Mouse (Mus musculus): ENCODE data around the gene Rnf223. TPM values are rescaled to one million over a fixed set of nuclear protein-coding genes. Genes with fewer than 3 reads are reported as not detected.

The Rnf223 gene
- polyA plus RNA-seq, 1 experiment, result 0.26 TPM

DNA sequence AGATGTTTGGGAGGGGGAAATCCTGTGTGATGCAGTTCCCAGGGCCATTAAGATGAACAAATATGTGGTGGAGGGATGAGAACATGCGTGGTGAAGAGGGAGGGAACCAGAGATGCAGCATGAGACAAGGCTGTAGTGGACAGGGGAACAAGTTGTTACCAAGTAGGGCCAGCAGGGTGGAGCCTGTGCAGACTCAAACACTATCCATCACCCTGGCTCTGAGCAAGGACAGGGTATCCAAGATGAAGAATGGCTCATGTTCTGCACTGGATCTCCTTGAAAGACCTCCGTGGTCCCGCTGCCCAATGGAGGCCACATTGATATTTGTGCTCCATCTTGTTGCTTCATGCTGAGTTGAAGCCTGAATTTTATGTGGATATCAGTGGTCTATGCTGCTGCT, 24.5 kb downstream of the Rnf223 start:
- no peaks in the 10 kb centered on the region for H3K27me3 ChIP-seq (ENCODE audit: control insufficient read depth, insufficient read depth, insufficient read length)
- H3K4me3 ChIP-seq, result no peak overlapping the region
- H3ac ChIP-seq (ENCODE audit: control insufficient read depth, insufficient read length), result no peak overlapping the region
- no peak for TF ChIP-seq E2F4 (IDR thresholded peaks at IDR 0.05; ENCODE audit: insufficient read depth)
- no peak for TF ChIP-seq SRF (IDR thresholded peaks at IDR 0.05; ENCODE audit: control insufficient read depth, insufficient read length, low read depth)
- TF ChIP-seq MAX (IDR thresholded peaks at IDR 0.05; ENCODE audit: low read depth), result no peak
- no peak for TF ChIP-seq MYOG (IDR thresholded peaks at IDR 0.05; ENCODE audit: control insufficient read depth in 1 of 3, insufficient read depth in 1 of 3, insufficient read length in 2 of 3, low read depth in 2 of 3)
- no peak for TF ChIP-seq POLR2AphosphoS2 (IDR thresholded peaks at IDR 0.05; ENCODE audit: insufficient read length, low read depth)
- TF ChIP-seq USF1 (IDR thresholded peaks at IDR 0.05; ENCODE audit: low read depth), result no peak
- H3K79me2 ChIP-seq (ENCODE audit: control insufficient read depth, insufficient read depth), result no peaks in the 10 kb centered on the region
- H3K36me3 ChIP-seq (ENCODE audit: control insufficient read depth, insufficient read depth), result no peaks in the 10 kb centered on the region
- H3K4me2 ChIP-seq (ENCODE audit: low read depth), result no peak overlapping the region

DNA sequence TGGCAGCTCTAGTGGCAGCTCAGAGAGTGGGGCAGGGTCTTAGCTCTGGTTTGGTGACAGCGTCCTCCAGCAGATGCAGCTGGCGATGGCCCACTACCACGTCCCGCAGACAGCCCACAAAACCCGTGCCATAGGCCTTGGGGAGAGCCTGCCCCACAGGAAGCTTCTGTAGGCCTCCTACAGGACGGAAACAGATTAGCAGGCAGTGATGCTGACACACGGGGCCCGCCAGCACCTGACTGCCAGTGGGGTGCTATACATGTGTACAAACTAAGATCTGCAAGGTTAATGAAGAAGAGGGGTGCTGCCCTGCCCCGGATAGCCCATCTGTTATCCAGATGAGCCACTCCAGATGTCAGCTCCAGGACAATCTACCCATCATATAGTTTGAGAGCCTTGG, 36.2 kb downstream of the Rnf223 start:
- Histone ChIP-seq H3ac (ENCODE audit: control insufficient read depth, insufficient read length) (no peak overlapping the region), H3K4me2 (ENCODE audit: low read depth) (no peak overlapping the region), H3K79me2 (ENCODE audit: control insufficient read depth, insufficient read depth) (no peaks in the 10 kb centered on the region), H3K27me3 (ENCODE audit: control insufficient read depth, insufficient read depth, insufficient read length) (no peaks in the 10 kb centered on the region), H3K36me3 (ENCODE audit: control insufficient read depth, insufficient read depth) (no peaks in the 10 kb centered on the region), H3K4me3 (no peak overlapping the region)
- TF ChIP-seq TCF3 (IDR thresholded peaks at IDR 0.05; ENCODE audit: insufficient read length, low read depth) (no peak), USF1 (IDR thresholded peaks at IDR 0.05; ENCODE audit: low read depth) (no peak), CEBPB (IDR thresholded peaks at IDR 0.05; ENCODE audit: insufficient read depth, poor library complexity, severe bottlenecking) (no peak), SRF (IDR thresholded peaks at IDR 0.05; ENCODE audit: control insufficient read depth, insufficient read length, low read depth) (no peak), E2F4 (IDR thresholded peaks at IDR 0.05; ENCODE audit: insufficient read depth) (no peak), POLR2AphosphoS2 (IDR thresholded peaks at IDR 0.05; ENCODE audit: insufficient read length, low read depth) (no peak), REST (IDR thresholded peaks at IDR 0.05; ENCODE audit: insufficient read depth, insufficient read length) (no peak), MYOD1 (IDR thresholded peaks at IDR 0.05; ENCODE audit: control insufficient read depth in 1 of 3, insufficient read length in 2 of 3, low read depth in 2 of 3) (no peak), MAX (IDR thresholded peaks at IDR 0.05; ENCODE audit: low read depth) (no peak), POLR2A (IDR thresholded peaks at IDR 0.05; ENCODE audit: insufficient read length, low read depth) (no peak), TCF12 (IDR thresholded peaks at IDR 0.05; ENCODE audit: insufficient read depth, poor library complexity, severe bottlenecking) (no peak), MYOG (IDR thresholded peaks at IDR 0.05; ENCODE audit: control insufficient read depth in 1 of 3, insufficient read depth in 1 of 3, insufficient read length in 2 of 3, low read depth in 2 of 3) (no peak)

DNA sequence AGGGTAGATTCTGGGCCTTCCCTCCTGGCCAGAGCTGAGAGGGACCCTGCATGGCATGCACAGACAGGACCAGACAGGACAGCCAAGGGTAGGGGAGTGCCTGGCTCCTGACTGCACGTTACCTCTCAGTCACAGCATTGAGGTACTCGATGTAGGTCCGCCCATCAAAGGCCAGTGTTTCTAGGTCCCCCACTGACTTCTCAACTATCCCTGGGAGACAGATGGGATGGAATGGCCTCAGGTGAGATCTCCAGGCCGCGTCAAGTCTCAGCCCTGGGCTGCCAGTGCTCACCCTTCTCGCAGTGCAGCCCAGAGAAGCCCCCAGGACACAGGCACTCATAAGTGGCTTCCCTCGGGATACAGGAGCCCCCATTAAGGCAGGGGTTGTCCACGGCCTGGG, 38.3 kb downstream of the Rnf223 start:
- no peak for TF ChIP-seq SRF (IDR thresholded peaks at IDR 0.05; ENCODE audit: control insufficient read depth, insufficient read length, low read depth)
- no peak for TF ChIP-seq MYOG (IDR thresholded peaks at IDR 0.05; ENCODE audit: control insufficient read depth in 1 of 3, insufficient read depth in 1 of 3, insufficient read length in 2 of 3, low read depth in 2 of 3)
- TF ChIP-seq CEBPB (IDR thresholded peaks at IDR 0.05; ENCODE audit: insufficient read depth, poor library complexity, severe bottlenecking), result no peak
- no peak for TF ChIP-seq E2F4 (IDR thresholded peaks at IDR 0.05; ENCODE audit: insufficient read depth)
- no peak for TF ChIP-seq MAX (IDR thresholded peaks at IDR 0.05; ENCODE audit: low read depth)
- TF ChIP-seq MYOD1 (IDR thresholded peaks at IDR 0.05; ENCODE audit: control insufficient read depth in 1 of 3, insufficient read length in 2 of 3, low read depth in 2 of 3), result no peak
- Histone ChIP-seq H3K4me2 (ENCODE audit: low read depth) (no peak overlapping the region), H3K79me2 (ENCODE audit: control insufficient read depth, insufficient read depth) (no peaks in the 10 kb centered on the region), H3K4me3 (no peak overlapping the region), H3K36me3 (ENCODE audit: control insufficient read depth, insufficient read depth) (no peaks in the 10 kb centered on the region), H3ac (ENCODE audit: control insufficient read depth, insufficient read length) (no peak overlapping the region), H3K27me3 (ENCODE audit: control insufficient read depth, insufficient read depth, insufficient read length) (no peaks in the 10 kb centered on the region)

DNA sequence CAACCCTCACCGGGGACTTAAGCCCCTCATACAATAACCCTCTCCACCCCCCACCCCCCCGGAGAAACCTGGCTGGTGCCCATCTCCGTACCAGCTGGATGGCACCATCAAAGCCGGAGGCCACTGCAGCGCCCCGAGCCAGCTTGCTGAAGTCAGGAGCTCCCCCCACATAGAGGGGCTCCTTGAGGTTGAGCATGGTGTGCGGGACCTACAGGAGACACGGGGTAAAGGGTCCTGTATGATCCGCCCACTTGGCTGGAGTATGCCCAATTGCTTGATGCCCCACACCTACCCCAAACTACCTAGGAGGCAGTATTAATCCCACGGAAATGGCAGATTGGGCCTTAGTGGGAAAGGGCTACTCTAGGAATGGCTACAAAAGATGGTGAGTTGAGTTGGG, 38.8 kb downstream of the Rnf223 start:
- TF ChIP-seq TCF12 (IDR thresholded peaks at IDR 0.05; ENCODE audit: insufficient read depth, poor library complexity, severe bottlenecking) (no peak), REST (IDR thresholded peaks at IDR 0.05; ENCODE audit: insufficient read depth, insufficient read length) (no peak), SRF (IDR thresholded peaks at IDR 0.05; ENCODE audit: control insufficient read depth, insufficient read length, low read depth) (no peak), MYOG (IDR thresholded peaks at IDR 0.05; ENCODE audit: control insufficient read depth in 1 of 3, insufficient read depth in 1 of 3, insufficient read length in 2 of 3, low read depth in 2 of 3) (no peak), POLR2A (IDR thresholded peaks at IDR 0.05; ENCODE audit: insufficient read length, low read depth) (no peak), USF1 (IDR thresholded peaks at IDR 0.05; ENCODE audit: low read depth) (no peak)
- Histone ChIP-seq H3K4me2 (ENCODE audit: low read depth) (no peak overlapping the region), H3ac (ENCODE audit: control insufficient read depth, insufficient read length) (no peak overlapping the region), H3K27me3 (ENCODE audit: control insufficient read depth, insufficient read depth, insufficient read length) (no peaks in the 10 kb centered on the region), H3K79me2 (ENCODE audit: control insufficient read depth, insufficient read depth) (no peaks in the 10 kb centered on the region), H3K4me3 (no peak overlapping the region), H3K36me3 (ENCODE audit: control insufficient read depth, insufficient read depth) (no peaks in the 10 kb centered on the region)

DNA sequence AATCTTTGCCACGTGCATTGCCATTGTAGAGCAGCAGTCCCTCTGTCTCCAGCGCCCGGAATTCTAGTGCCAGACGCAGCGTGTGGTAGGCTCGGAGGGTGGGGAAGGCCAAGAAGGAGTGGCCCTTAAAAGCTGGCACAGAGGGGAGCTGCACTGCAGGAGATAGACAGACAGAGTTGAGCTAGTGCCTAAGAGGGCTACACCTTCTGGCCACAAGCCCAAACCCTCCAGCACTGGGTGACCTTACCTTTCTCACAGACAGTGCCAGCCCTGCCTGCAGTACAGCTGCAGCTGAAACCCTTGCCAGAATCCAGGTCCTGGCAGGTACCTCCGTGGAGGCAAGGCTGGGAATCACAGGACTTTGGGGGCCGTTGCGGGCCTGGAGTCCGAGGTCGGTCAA, 41.5 kb downstream of the Rnf223 start:
- Histone ChIP-seq H3K4me3 (no peak overlapping the region), H3K27me3 (ENCODE audit: control insufficient read depth, insufficient read depth, insufficient read length) (no peaks in the 10 kb centered on the region), H3K4me2 (ENCODE audit: low read depth) (no peak overlapping the region), H3K36me3 (ENCODE audit: control insufficient read depth, insufficient read depth) (no peaks in the 10 kb centered on the region), H3ac (ENCODE audit: control insufficient read depth, insufficient read length) (no peak overlapping the region), H3K79me2 (ENCODE audit: control insufficient read depth, insufficient read depth) (no peaks in the 10 kb centered on the region)
- TF ChIP-seq TCF12 (IDR thresholded peaks at IDR 0.05; ENCODE audit: insufficient read depth, poor library complexity, severe bottlenecking), result no peak
- TF ChIP-seq MAX (IDR thresholded peaks at IDR 0.05; ENCODE audit: low read depth), result no peak
- no peak for TF ChIP-seq REST (IDR thresholded peaks at IDR 0.05; ENCODE audit: insufficient read depth, insufficient read length)
- TF ChIP-seq SRF (IDR thresholded peaks at IDR 0.05; ENCODE audit: control insufficient read depth, insufficient read length, low read depth), result no peak
- TF ChIP-seq MYOD1 (IDR thresholded peaks at IDR 0.05; ENCODE audit: control insufficient read depth in 1 of 3, insufficient read length in 2 of 3, low read depth in 2 of 3), result no peak
- no peak for TF ChIP-seq CEBPB (IDR thresholded peaks at IDR 0.05; ENCODE audit: insufficient read depth, poor library complexity, severe bottlenecking)
- no peak for TF ChIP-seq MYOG (IDR thresholded peaks at IDR 0.05; ENCODE audit: control insufficient read depth in 1 of 3, insufficient read depth in 1 of 3, insufficient read length in 2 of 3, low read depth in 2 of 3)
- no peak for TF ChIP-seq E2F4 (IDR thresholded peaks at IDR 0.05; ENCODE audit: insufficient read depth)
- no peak for TF ChIP-seq POLR2AphosphoS2 (IDR thresholded peaks at IDR 0.05; ENCODE audit: insufficient read length, low read depth)
- no peak for TF ChIP-seq POLR2A (IDR thresholded peaks at IDR 0.05; ENCODE audit: insufficient read length, low read depth)
- no peak for TF ChIP-seq USF1 (IDR thresholded peaks at IDR 0.05; ENCODE audit: low read depth)
- no peak for TF ChIP-seq TCF3 (IDR thresholded peaks at IDR 0.05; ENCODE audit: insufficient read length, low read depth)
